Mouse (Mus musculus): Measurements from ENCODE around the gene Snrpd3. TPM values are rescaled to one million over a fixed set of nuclear protein-coding genes. Genes with fewer than 3 reads are reported as not detected.
"Not testable (repeated sequence)": the region's sequence is repeated elsewhere in the genome, so short reads cannot be mapped to it uniquely, and the experiment has no call there.

The Snrpd3 gene
- polyA plus RNA-seq, 1 experiment = 41.2 TPM

- H3K27me3 ChIP-seq (replicated peaks; ENCODE audit: control insufficient read depth, insufficient read depth, low read length) = no peaks in the 10 kb centered on the region
- no peaks in the 10 kb centered on the region for H3K4me1 ChIP-seq (ENCODE audit: control insufficient read depth, insufficient read depth, low read length)
- H3K27ac ChIP-seq (ENCODE audit: insufficient read depth, low read depth, low read length) = no peak overlapping the region
- no peak for TF ChIP-seq CTCF (conservative IDR thresholded peaks at IDR 0.05; ENCODE audit: insufficient read depth, insufficient read length, low read depth, low read length)
- no peak for TF ChIP-seq POLR2A (IDR thresholded peaks at IDR 0.05; ENCODE audit: low read depth, low read length)
- no peaks in the 10 kb centered on the region for H3K36me3 ChIP-seq (ENCODE audit: control insufficient read depth, insufficient read depth, low read length)
- WGBS = 91% methylated on average over 2 of the region's 2 CpGs
- no peak overlapping the region for H3K4me3 ChIP-seq (ENCODE audit: insufficient read depth, low read depth, low read length)
- no peak for DNase-seq
Observed at GRCm38 (mm10) chr10:75490731-75491130, 26.6 kb upstream of the Snrpd3 start.

GRCm38 (mm10) chr10:75491234-75491935 lies 26.0 kb upstream of the Snrpd3 start:
- no peaks in the 10 kb centered on the region for H3K27me3 ChIP-seq (replicated peaks; ENCODE audit: control insufficient read depth, insufficient read depth, low read length)
- H3K4me1 ChIP-seq (ENCODE audit: control insufficient read depth, insufficient read depth, low read length) = no peaks in the 10 kb centered on the region
- no peak overlapping the region for H3K27ac ChIP-seq (ENCODE audit: insufficient read depth, low read depth, low read length)
- WGBS = 82% methylated on average over 3 of the region's 3 CpGs
- no peak for DNase-seq
- no peak for TF ChIP-seq POLR2A (IDR thresholded peaks at IDR 0.05; ENCODE audit: low read depth, low read length)
- TF ChIP-seq CTCF (conservative IDR thresholded peaks at IDR 0.05; ENCODE audit: insufficient read depth, insufficient read length, low read depth, low read length) = no peak
- no peaks in the 10 kb centered on the region for H3K36me3 ChIP-seq (ENCODE audit: control insufficient read depth, insufficient read depth, low read length)
- no peak overlapping the region for H3K4me3 ChIP-seq (ENCODE audit: insufficient read depth, low read depth, low read length)

- H3K36me3 ChIP-seq (ENCODE audit: control insufficient read depth, insufficient read depth, low read length) = no peaks in the 10 kb centered on the region
- H3K27me3 ChIP-seq (replicated peaks; ENCODE audit: control insufficient read depth, insufficient read depth, low read length) = no peaks in the 10 kb centered on the region
- 61% methylated on average over 2 of the region's 2 CpGs for WGBS
- TF ChIP-seq CTCF (conservative IDR thresholded peaks at IDR 0.05; ENCODE audit: insufficient read depth, insufficient read length, low read depth, low read length) (no peak), POLR2A (IDR thresholded peaks at IDR 0.05; ENCODE audit: low read depth, low read length) (no peak)
- no peaks in the 10 kb centered on the region for H3K4me1 ChIP-seq (ENCODE audit: control insufficient read depth, insufficient read depth, low read length)
- no peak overlapping the region for H3K27ac ChIP-seq (ENCODE audit: insufficient read depth, low read depth, low read length)
- no peak overlapping the region for H3K4me3 ChIP-seq (ENCODE audit: insufficient read depth, low read depth, low read length)
- DNase-seq = no peak
Observed at GRCm38 (mm10) chr10:75491936-75492262, 25.5 kb upstream of the Snrpd3 start.

GRCm38 (mm10) chr10:75495304-75495703 lies 22.0 kb upstream of the Snrpd3 start:
- no peaks in the 10 kb centered on the region for H3K27me3 ChIP-seq (replicated peaks; ENCODE audit: control insufficient read depth, insufficient read depth, low read length)
- no peaks in the 10 kb centered on the region for H3K4me1 ChIP-seq (ENCODE audit: control insufficient read depth, insufficient read depth, low read length)
- H3K27ac ChIP-seq (ENCODE audit: insufficient read depth, low read depth, low read length) = peak overlapping the region; percentile 15; the same call in 1 of the 2 replicates
- H3K4me3 ChIP-seq (ENCODE audit: insufficient read depth, low read depth, low read length) = no peak overlapping the region
- WGBS = 38% methylated on average over 6 of the region's 6 CpGs
- peak; percentile 53 for DNase-seq
- TF ChIP-seq CTCF (conservative IDR thresholded peaks at IDR 0.05; ENCODE audit: insufficient read depth, insufficient read length, low read depth, low read length) (no peak), POLR2A (IDR thresholded peaks at IDR 0.05; ENCODE audit: low read depth, low read length) (no peak)
- no peaks in the 10 kb centered on the region for H3K36me3 ChIP-seq (ENCODE audit: control insufficient read depth, insufficient read depth, low read length)

GRCm38 (mm10) chr10:75495921-75496320 lies 21.4 kb upstream of the Snrpd3 start:
- DNase-seq = no peak
- peak overlapping the region; percentile 15 for H3K27ac ChIP-seq (ENCODE audit: insufficient read depth, low read depth, low read length)

DNA sequence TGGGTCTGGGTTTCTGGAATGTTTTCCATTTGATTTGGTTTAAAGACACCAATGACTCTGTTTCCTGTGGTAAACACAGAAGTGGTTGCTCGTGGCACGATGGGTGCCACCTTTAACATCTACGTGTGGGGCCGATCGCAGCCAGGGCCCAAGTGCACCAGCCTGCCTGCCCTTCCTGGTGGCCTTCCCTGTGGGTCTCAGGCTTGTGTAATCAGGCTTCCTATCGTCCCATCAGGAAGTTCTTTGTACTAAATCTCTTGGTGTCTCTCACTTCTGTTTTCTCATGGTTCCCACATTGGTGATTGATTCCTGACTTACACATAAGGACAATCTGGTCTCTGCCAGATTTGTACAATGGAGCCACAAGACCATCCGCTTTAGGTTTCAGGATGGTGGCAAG lies 18.1 kb upstream of the Snrpd3 start:
- 82% methylated on average over 7 of the region's 7 CpGs for WGBS

More at GRCm38 (mm10) chr10:75495921-75496320, 21.4 kb upstream of the Snrpd3 start:
- Histone ChIP-seq H3K4me3 (ENCODE audit: insufficient read depth, low read depth, low read length) (no peak overlapping the region), H3K36me3 (ENCODE audit: control insufficient read depth, insufficient read depth, low read length) (no peaks in the 10 kb centered on the region), H3K27me3 (replicated peaks; ENCODE audit: control insufficient read depth, insufficient read depth, low read length) (no peaks in the 10 kb centered on the region), H3K4me1 (ENCODE audit: control insufficient read depth, insufficient read depth, low read length) (no peaks in the 10 kb centered on the region)
- no peak for TF ChIP-seq POLR2A (IDR thresholded peaks at IDR 0.05; ENCODE audit: low read depth, low read length)
- no peak for TF ChIP-seq CTCF (conservative IDR thresholded peaks at IDR 0.05; ENCODE audit: insufficient read depth, insufficient read length, low read depth, low read length)

GRCm38 (mm10) chr10:75499791-75500190 lies 17.6 kb upstream of the Snrpd3 start:
- peaks cover 5% of the 10 kb centered on the region; the same call in 1 of the 2 replicates for H3K36me3 ChIP-seq (ENCODE audit: control insufficient read depth, insufficient read depth, low read length)
- TF ChIP-seq CTCF (conservative IDR thresholded peaks at IDR 0.05; ENCODE audit: insufficient read depth, insufficient read length, low read depth, low read length) (no peak), POLR2A (IDR thresholded peaks at IDR 0.05; ENCODE audit: low read depth, low read length) (no peak)
- WGBS = 57% methylated on average over 3 of the region's 3 CpGs
- no peaks in the 10 kb centered on the region for H3K4me1 ChIP-seq (ENCODE audit: control insufficient read depth, insufficient read depth, low read length)
- H3K27ac ChIP-seq (ENCODE audit: insufficient read depth, low read depth, low read length) = no peak overlapping the region
- H3K4me3 ChIP-seq (ENCODE audit: insufficient read depth, low read depth, low read length) = no peak overlapping the region
- DNase-seq = no peak
- H3K27me3 ChIP-seq (replicated peaks; ENCODE audit: control insufficient read depth, insufficient read depth, low read length) = no peaks in the 10 kb centered on the region

More for the DNA sequence above, 18.1 kb upstream of the Snrpd3 start:
- H3K4me1 ChIP-seq (ENCODE audit: control insufficient read depth, insufficient read depth, low read length); H3K4me3 ChIP-seq (ENCODE audit: insufficient read depth, low read depth, low read length); DNase-seq; H3K27me3 ChIP-seq (replicated peaks; ENCODE audit: control insufficient read depth, insufficient read depth, low read length); H3K36me3 ChIP-seq (ENCODE audit: control insufficient read depth, insufficient read depth, low read length); H3K27ac ChIP-seq (ENCODE audit: insufficient read depth, low read depth, low read length): not testable (repeated sequence)

Data from kidney, adult 2 months (tissue).